Mouse (Mus musculus): ENCODE results near the gene Gpx1. TPM values are rescaled to one million over a fixed set of nuclear protein-coding genes. Genes with fewer than 3 reads are reported as not detected.
"Not testable (repeated sequence)": the region's sequence is repeated elsewhere in the genome, so short reads cannot be mapped to it uniquely, and the experiment has no call there.

Gpx1 gene
- 641 and 1,038 TPM in 2 replicates for polyA plus RNA-seq (2012; rRNA removed)

- peak; percentile 98 for DNase-seq (ENCODE audit: low read depth, low spot score)
- WGBS: under 1% methylated on average over 49 of the region's 49 CpGs
Measured at GRCm38 (mm10) chr9:108338886-108339781, at the start of gene Gpx1. Gene Gpx1, plus strand, starts transcription at chr9:108338903.

- no peak for DNase-seq (ENCODE audit: low read depth, low spot score)
Measured at GRCm38 (mm10) chr9:108289347-108289746, 49.4 kb upstream of the Gpx1 start.

GRCm38 (mm10) chr9:108290016-108290750 is 48.5 kb upstream of the Gpx1 start, which contains the start of gene Nicn1:
Gene Nicn1, plus strand, starts transcription at chr9:108290429.
- peak; percentile 97 for DNase-seq (ENCODE audit: low read depth, low spot score)
- WGBS: under 1% methylated on average over 32 of the region's 32 CpGs

More at GRCm38 (mm10) chr9:108289347-108289746, 49.4 kb upstream of the Gpx1 start:
- 62% methylated on average over 2 of the region's 2 CpGs for WGBS

GRCm38 (mm10) chr9:108290773-108291172 is 47.9 kb upstream of the Gpx1 start:
- no peak for DNase-seq (ENCODE audit: low read depth, low spot score)
- WGBS: 23% methylated on average over 6 of the region's 6 CpGs

GRCm38 (mm10) chr9:108296453-108297355 is 42.0 kb upstream of the Gpx1 start, which contains the start of gene Amt:
Gene Amt, plus strand, starts transcription at chr9:108296853.
- WGBS: 32% methylated on average over 18 of the region's 18 CpGs

GRCm38 (mm10) chr9:108301853-108302252 is 36.9 kb upstream of the Gpx1 start:
- WGBS: 37% methylated on average over 3 of the region's 3 CpGs
- DNase-seq (ENCODE audit: low read depth, low spot score): no peak

More at GRCm38 (mm10) chr9:108296453-108297355, 42.0 kb upstream of the Gpx1 start, which contains the start of gene Amt:
- DNase-seq (ENCODE audit: low read depth, low spot score): no peak

GRCm38 (mm10) chr9:108304716-108305115 is 34.0 kb upstream of the Gpx1 start:
- DNase-seq (ENCODE audit: low read depth, low spot score): no peak

GRCm38 (mm10) chr9:108305170-108305569 is 33.5 kb upstream of the Gpx1 start:
- WGBS: 0% methylated on average over 1 of the region's 1 CpGs

More at GRCm38 (mm10) chr9:108304716-108305115, 34.0 kb upstream of the Gpx1 start:
- WGBS: 65% methylated on average over 4 of the region's 4 CpGs

GRCm38 (mm10) chr9:108305629-108306520 is 32.8 kb upstream of the Gpx1 start, which contains the start of the genes Rhoa and Tcta:
Gene Rhoa, plus strand, starts transcription at chr9:108306129.
Gene Tcta, minus strand, starts transcription at chr9:108306160.
- DNase-seq (ENCODE audit: low read depth, low spot score): peak; percentile 99
- WGBS: 1% methylated on average over 81 of the region's 81 CpGs

More at GRCm38 (mm10) chr9:108305170-108305569, 33.5 kb upstream of the Gpx1 start:
- DNase-seq (ENCODE audit: low read depth, low spot score): no peak

- WGBS: under 1% methylated on average over 48 of the region's 51 CpGs
- DNase-seq (ENCODE audit: low read depth, low spot score): no peak
Measured at GRCm38 (mm10) chr9:108306571-108306980, 32.1 kb upstream of the Gpx1 start.

GRCm38 (mm10) chr9:108307021-108307807 is 31.5 kb upstream of the Gpx1 start:
- DNase-seq (ENCODE audit: low read depth, low spot score): no peak
- under 1% methylated on average over 12 of the region's 12 CpGs for WGBS

- 7% methylated on average over 2 of the region's 2 CpGs for WGBS
Measured at GRCm38 (mm10) chr9:108308141-108308540, 30.6 kb upstream of the Gpx1 start.

GRCm38 (mm10) chr9:108317572-108317971 is 21.1 kb upstream of the Gpx1 start:
- 91% methylated on average over 3 of the region's 3 CpGs for WGBS
- no peak for DNase-seq (ENCODE audit: low read depth, low spot score)

More at GRCm38 (mm10) chr9:108308141-108308540, 30.6 kb upstream of the Gpx1 start:
- no peak for DNase-seq (ENCODE audit: low read depth, low spot score)

- no peak for DNase-seq (ENCODE audit: low read depth, low spot score)
- 67% methylated on average over 2 of the region's 2 CpGs for WGBS
Measured at GRCm38 (mm10) chr9:108318462-108318861, 20.2 kb upstream of the Gpx1 start.

- not testable (repeated sequence) for DNase-seq (ENCODE audit: low read depth, low spot score)
- 88% methylated on average over 7 of the region's 7 CpGs for WGBS
Measured at GRCm38 (mm10) chr9:108322054-108322453, 16.6 kb upstream of the Gpx1 start.

- 85% methylated on average over 1 of the region's 1 CpGs for WGBS
- DNase-seq (ENCODE audit: low read depth, low spot score): no peak
Measured at GRCm38 (mm10) chr9:108324784-108325183, 13.9 kb upstream of the Gpx1 start.

- WGBS: 90% methylated on average over 2 of the region's 2 CpGs
Measured at GRCm38 (mm10) chr9:108325811-108326210, 12.9 kb upstream of the Gpx1 start.

More at GRCm38 (mm10) chr9:108325811-108326210, 12.9 kb upstream of the Gpx1 start:
- no peak for DNase-seq (ENCODE audit: low read depth, low spot score)
